Mouse (Mus musculus) CH12.LX (cell line): ENCODE results near the gene Ppm1l. TPM values are rescaled to one million over a fixed set of nuclear protein-coding genes. Genes with fewer than 3 reads are reported as not detected.

Experiments used
- DNase-seq: peaks from one replicate; pipeline ENCODE4 v3.0.0-alpha.2; 2013; ENCODE audit errors: extremely low read depth
- H3K27ac ChIP-seq: 2 replicates; pipeline ENCODE4 v1.5.1; 2012; ENCODE audit warnings: low read depth, mild to moderate bottlenecking, control low read depth, moderate library complexity; ENCODE audit not compliant: insufficient read depth
- H3K27me3 ChIP-seq: replicated peaks from 2 replicates; pipeline ENCODE3; 2012; ENCODE audit warnings: inconsistent platforms
- H3K36me3 ChIP-seq, 2 experiments: replicated peaks in 1 of 2; 2 replicates each; pipeline versions ENCODE3 to v1.6.1; 2012; ENCODE audit warnings: inconsistent platforms in 1 of 2, low read length in 1 of 2, mild to moderate bottlenecking in 1 of 2, mixed read lengths in 1 of 2, moderate library complexity in 1 of 2; ENCODE audit not compliant: control insufficient read depth in 1 of 2, insufficient read depth in 1 of 2
- H3K4me1 ChIP-seq, 2 experiments: 2 replicates each; pipeline ENCODE4 v1.6.1; 2012; ENCODE audit warnings: inconsistent platforms in 1 of 2, moderate library complexity in 1 of 2; ENCODE audit not compliant: insufficient read depth in 2 of 2, control insufficient read depth in 1 of 2
- H3K4me2 ChIP-seq: 2 replicates; pipeline ENCODE4 v1.6.1; 2012; ENCODE audit warnings: low read depth, mild to moderate bottlenecking, control low read depth; ENCODE audit not compliant: poor library complexity, insufficient read depth, severe bottlenecking
- H3K4me3 ChIP-seq, 3 experiments: fragments of 150-350 bp in 1 of 3; sonication (generic) in 1 of 3; replicated peaks in 1 of 3; 2 replicates each; pipeline versions ENCODE3 to v1.5.1; 2011 to 2012; ENCODE audit warnings: low read depth in 2 of 3, low read length in 2 of 3, mild to moderate bottlenecking in 2 of 3, moderate library complexity in 2 of 3, control low read depth in 1 of 3, improper control_type of control experiment in 1 of 3, inconsistent platforms in 1 of 3, mixed read lengths in 1 of 3; ENCODE audit not compliant: poor library complexity in 1 of 3
- H3K79me2 ChIP-seq: replicated peaks from 2 replicates; pipeline ENCODE4 v1.6.1; 2012; ENCODE audit warnings: mild to moderate bottlenecking, moderate library complexity; ENCODE audit not compliant: control insufficient read depth, poor library complexity, insufficient read depth, severe bottlenecking; ENCODE audit errors: extremely low read depth
- H3K9ac ChIP-seq: 2 replicates; pipeline ENCODE4 v1.6.1; 2012; ENCODE audit warnings: low read depth, mild to moderate bottlenecking, control low read depth, moderate library complexity; ENCODE audit not compliant: insufficient read depth
- H3K9me3 ChIP-seq: replicated peaks from 2 replicates; pipeline ENCODE3; 2012; ENCODE audit warnings: low read length, inconsistent platforms, mixed read lengths
- CHD2 ChIP-seq: IDR thresholded peaks from 2 replicates; pipeline ENCODE4 v1.6.1; 2011; ENCODE audit warnings: low read length, improper control_type of control experiment
- E2F4 ChIP-seq: IDR thresholded peaks from 2 replicates; pipeline ENCODE4 v1.6.1; 2011; ENCODE audit warnings: low read depth, low read length, improper control_type of control experiment; ENCODE audit not compliant: insufficient replicate concordance
- ELF1 ChIP-seq: IDR thresholded peaks from 2 replicates; pipeline ENCODE4 v1.6.1; 2014; ENCODE audit warnings: low read depth, mild to moderate bottlenecking, inconsistent platforms, low read length, improper control_type of control experiment
- GABPA ChIP-seq: IDR thresholded peaks from 2 replicates; pipeline ENCODE4 v1.6.1; 2012; ENCODE audit warnings: low read depth, low read length, improper control_type of control experiment, inconsistent platforms; ENCODE audit not compliant: insufficient replicate concordance
- HCFC1 ChIP-seq: IDR thresholded peaks from 2 replicates; pipeline ENCODE4 v1.6.1; 2012; ENCODE audit warnings: low read depth, mild to moderate bottlenecking, inconsistent platforms, low read length, improper control_type of control experiment
- IRF4 ChIP-seq: IDR thresholded peaks from 2 replicates; pipeline ENCODE4 v1.6.1; 2014; ENCODE audit warnings: low read depth, mild to moderate bottlenecking, inconsistent platforms, low read length, improper control_type of control experiment
- MAFK ChIP-seq: IDR thresholded peaks from 2 replicates; pipeline ENCODE4 v1.6.1; 2011; ENCODE audit warnings: low read length, improper control_type of control experiment; ENCODE audit not compliant: insufficient replicate concordance
- MAX ChIP-seq: IDR thresholded peaks from 2 replicates; pipeline ENCODE4 v1.6.1; 2011; ENCODE audit warnings: low read length, improper control_type of control experiment
- MXI1 ChIP-seq: IDR thresholded peaks from 2 replicates; pipeline ENCODE4 v1.6.1; 2011; ENCODE audit warnings: mild to moderate bottlenecking, low read depth, low read length, improper control_type of control experiment
- MYC ChIP-seq: IDR thresholded peaks from 2 replicates; pipeline ENCODE4 v1.6.1; 2011; ENCODE audit warnings: low read depth, mild to moderate bottlenecking, improper control_type of control experiment, low read length
- PAX5 ChIP-seq: IDR thresholded peaks from 2 replicates; pipeline ENCODE4 v1.6.1; 2012; ENCODE audit warnings: low read length, inconsistent platforms, mixed read lengths
- RAD21 ChIP-seq: IDR thresholded peaks from 2 replicates; pipeline ENCODE4 v1.6.1; 2011; ENCODE audit warnings: low read depth, mild to moderate bottlenecking, low read length, improper control_type of control experiment, moderate library complexity
- SMC3 ChIP-seq: IDR thresholded peaks from 2 replicates; pipeline ENCODE4 v1.6.1; 2011; ENCODE audit warnings: low read depth, low read length, improper control_type of control experiment
- UBTF ChIP-seq: IDR thresholded peaks from 2 replicates; pipeline ENCODE4 v1.6.1; 2012; ENCODE audit warnings: low read depth, mild to moderate bottlenecking, inconsistent platforms, low read length, improper control_type of control experiment, moderate library complexity
- USF1 ChIP-seq: IDR thresholded peaks from 2 replicates; pipeline ENCODE4 v1.6.1; 2014; ENCODE audit warnings: low read depth, mild to moderate bottlenecking, inconsistent platforms, low read length, improper control_type of control experiment
- USF2 ChIP-seq: conservative IDR thresholded peaks from 2 replicates; pipeline ENCODE4 v1.6.1; 2011; ENCODE audit warnings: low read depth, low read length, improper control_type of control experiment
- ZC3H11A ChIP-seq: IDR thresholded peaks from 2 replicates; pipeline ENCODE4 v1.6.1; 2012; ENCODE audit warnings: low read depth, mild to moderate bottlenecking, inconsistent platforms, low read length, improper control_type of control experiment
- ZKSCAN1 ChIP-seq: IDR thresholded peaks from 2 replicates; pipeline ENCODE4 v1.6.1; 2012; ENCODE audit warnings: low read depth, inconsistent platforms, low read length, improper control_type of control experiment, borderline replicate concordance
- ZMIZ1 ChIP-seq: IDR thresholded peaks from 2 replicates; pipeline ENCODE4 v1.6.1; 2012; ENCODE audit warnings: low read depth, mild to moderate bottlenecking, inconsistent platforms, low read length, improper control_type of control experiment
- ZNF384 ChIP-seq: IDR thresholded peaks from 2 replicates; pipeline ENCODE4 v1.6.1; 2012; ENCODE audit warnings: low read depth, low read length, improper control_type of control experiment, inconsistent platforms
- dilution Hi-C: fragments of 300-500 bp; cut with MboI; formaldehyde crosslinking; loops from 2 replicates; pipeline ENCODE4 v1.14.3; 2020; ENCODE audit warnings: low sequenced_read_pairs; ENCODE audit not compliant: extremely low pct_unique_long_range_greater_than_20kb, extremely low pct_ligation_motif_present
- in situ Hi-C: fragments of 300-500 bp; cut with MboI; formaldehyde crosslinking; loops from 3 replicates; pipeline ENCODE4 v1.14.3; 2019; ENCODE audit warnings: low sequenced_read_pairs, low pct_ligation_motif_present, low pct_unique_long_range_greater_than_20kb, mixed read lengths
- polyA plus RNA-seq: library from polyadenylated mRNA; unstranded; fragments of >175 nt; gene quantifications from 2 replicates; pipeline ENCODE4 v1.2.1, GENCODE M21; 2012; ENCODE audit warnings: low read depth; ENCODE audit not compliant: insufficient read length
- total RNA-seq, 2 experiments: library from RNA; depleted of rRNA; stranded (reverse); fragments of 300-350 nt in 1 of 2; fragments of >200 nt in 1 of 2; gene quantifications; 2 replicates each; pipeline ENCODE4 v1.2.3; 2012 to 2014

Gene Ppm1l
- total and polyA plus RNA-seq, 3 experiments: 0.68 to 2.4 (median 1.7) TPM

- no peaks in the 10 kb centered on the region for H3K27me3 ChIP-seq
- dilution Hi-C loops (no loop called here), in situ Hi-C loops (loop anchor here (10.0 kb wide), 2 partner anchors 217 to 233 kb away; no protein-coding TSS in a partner anchor)
- no peak for TF ChIP-seq PAX5
- TF ChIP-seq GABPA: no peak
- no peak for TF ChIP-seq MAX
- no peak for TF ChIP-seq E2F4
- TF ChIP-seq USF1: no peak
- no peak for TF ChIP-seq SMC3
- TF ChIP-seq ZKSCAN1: no peak
- no peak for TF ChIP-seq ZC3H11A
- TF ChIP-seq MXI1: no peak
- no peak for TF ChIP-seq RAD21
- no peak for TF ChIP-seq UBTF
- TF ChIP-seq ZMIZ1: no peak
- no peak for TF ChIP-seq CHD2
- no peak for TF ChIP-seq IRF4
- no peak for TF ChIP-seq USF2
- TF ChIP-seq ZNF384: no peak
- no peak for TF ChIP-seq MAFK
- peaks cover 4 to 32% of the 10 kb centered on the region in 2 experiments; a peak in 3 of 4 replicates for H3K4me1 ChIP-seq
- H3K36me3 ChIP-seq: no peaks in the 10 kb centered on the region
- no peaks in the 10 kb centered on the region for H3K9me3 ChIP-seq
- no peak overlapping the region for H3K9ac ChIP-seq
- no peak overlapping the region for H3K4me2 ChIP-seq
- no peaks in the 10 kb centered on the region for H3K79me2 ChIP-seq
- DNase-seq: no peak
- no peak overlapping the region for H3K27ac ChIP-seq
- no peak overlapping the region for H3K4me3 ChIP-seq
Measured at GRCm38 (mm10) chr3:69487471-69487870, 170.8 kb downstream of the Ppm1l start.

GRCm38 (mm10) chr3:69489669-69490068 is 173.0 kb downstream of the Ppm1l start:
- no peak for TF ChIP-seq SMC3
- TF ChIP-seq GABPA: no peak
- no peak for TF ChIP-seq HCFC1
- TF ChIP-seq ELF1: no peak
- TF ChIP-seq PAX5: no peak
- TF ChIP-seq MYC: no peak
- no peak for TF ChIP-seq ZMIZ1
- H3K4me2 ChIP-seq: no peak overlapping the region
- no peak for DNase-seq
- no peaks in the 10 kb centered on the region for H3K9me3 ChIP-seq
- H3K27ac ChIP-seq: no peak overlapping the region
- in situ Hi-C loops (loop anchor here (10.0 kb wide), 2 partner anchors 215 to 235 kb away; no protein-coding TSS in a partner anchor), dilution Hi-C loops (no loop called here)
- H3K4me1 ChIP-seq: peaks cover 4 to 32% of the 10 kb centered on the region in 2 experiments; a peak in 3 of 4 replicates
- H3K79me2 ChIP-seq: no peaks in the 10 kb centered on the region
- H3K36me3 ChIP-seq: no peaks in the 10 kb centered on the region
- H3K9ac ChIP-seq: no peak overlapping the region
- H3K27me3 ChIP-seq: no peaks in the 10 kb centered on the region
- no peak overlapping the region for H3K4me3 ChIP-seq
